Mouse (Mus musculus) kidney, postnatal 0 days (tissue): ENCODE measurements around the gene Ly75. TPM values are rescaled to one million over a fixed set of nuclear protein-coding genes. Genes with fewer than 3 reads are reported as not detected.

Experiments
- ATAC-seq: fragments of 200-750 bp; cut with Nextera tagmentation; replicated peaks from 2 replicates; pipeline ENCODE4 v1.8.0; 2017; ENCODE audit warnings: low read depth, moderate number of reproducible peaks, moderate TSS enrichment, moderate library complexity; ENCODE audit not compliant: low FRiP score
- DNase-seq: peaks from one replicate; pipeline ENCODE4 v3.0.0-alpha.2; 2016; ENCODE audit warnings: low spot score
- H3K27ac ChIP-seq: fragments of 300-500 bp; sonication (generic); 2 replicates; pipeline ENCODE4 v1.5.1; 2014; ENCODE audit warnings: mild to moderate bottlenecking
- H3K27me3 ChIP-seq: fragments of 300-500 bp; sonication (generic); 2 replicates; pipeline ENCODE4 v1.6.1; 2014; ENCODE audit warnings: low read length, mixed read lengths; ENCODE audit not compliant: insufficient read depth
- H3K36me3 ChIP-seq: fragments of 300-500 bp; sonication (generic); 2 replicates; pipeline ENCODE4 v1.6.1; 2014; ENCODE audit warnings: low read length, mixed read lengths; ENCODE audit not compliant: insufficient read depth
- H3K4me1 ChIP-seq: fragments of 300-500 bp; sonication (generic); replicated peaks from 2 replicates; pipeline ENCODE4 v1.6.1; 2014; ENCODE audit warnings: antibody characterized with exemption, low read length, mixed read lengths; ENCODE audit not compliant: insufficient read depth
- H3K4me2 ChIP-seq: fragments of 300-500 bp; sonication (generic); 2 replicates; pipeline ENCODE4 v1.6.1; 2014; ENCODE audit warnings: mild to moderate bottlenecking, low read length, moderate library complexity, mixed read lengths
- H3K4me3 ChIP-seq: fragments of 300-500 bp; sonication (generic); replicated peaks from 2 replicates; pipeline ENCODE4 v1.5.1; 2014; ENCODE audit warnings: low read depth, low read length
- H3K9ac ChIP-seq: fragments of 300-500 bp; sonication (generic); 2 replicates; pipeline ENCODE4 v1.6.1; 2014; ENCODE audit warnings: low read depth, low read length
- H3K9me3 ChIP-seq: fragments of 300-500 bp; sonication (generic); replicated peaks from 2 replicates; pipeline ENCODE4 v1.6.1; 2016; ENCODE audit warnings: low read length, inconsistent platforms, mixed read lengths
- CTCF ChIP-seq: IDR thresholded peaks from 2 replicates; pipeline ENCODE4 v1.5.1; 2016; ENCODE audit warnings: antibody characterized with exemption, low read depth, mild to moderate bottlenecking, moderate library complexity
- WGBS: fragments of 180-500 bp; shearing (Covaris S2); extraction: QIAGEN DNeasy Blood & Tissue Kit; methylation state at CpG from one replicate; pipeline ENCODE4 v1.1.7; 2014; 5-methylcytosine and 5-hydroxymethylcytosine counted together
- polyA plus RNA-seq: library from polyadenylated mRNA; unstranded; fragments of >200 nt; fragmentation: Nextera tagmentation; extraction: Ambion mirVana; gene quantifications from 2 replicates; pipeline ENCODE4 v1.2.1, GENCODE M21; 2015

Gene Ly75
- polyA plus RNA-seq, 1 experiment from 2014 or later, result 1.4 TPM

- Histone ChIP-seq H3K27me3 (no peaks in the 10 kb centered on the region), H3K36me3 (no peaks in the 10 kb centered on the region), H3K4me1 (0 out of 2 replicates have a peak, but pooled peaks cover 6% of the 10 kb centered on the region), H3K4me3 (no peak overlapping the region), H3K4me2 (no peak overlapping the region), H3K9me3 (no peaks in the 10 kb centered on the region), H3K9ac (no peak overlapping the region), H3K27ac (no peak overlapping the region)
- 58% methylated on average over 4 of the region's 4 CpGs for WGBS
- no peak for TF ChIP-seq CTCF
- DNase-seq (no peak), ATAC-seq (no peak)
Observed at GRCm38 (mm10) chr2:60342107-60342880, 40.8 kb downstream of the Ly75 start.

- peak; percentile 77 for DNase-seq
- WGBS, result 25% methylated on average over 9 of the region's 9 CpGs
- Histone ChIP-seq H3K36me3 (no peaks in the 10 kb centered on the region), H3K4me1 (0 out of 2 replicates have a peak, but pooled peaks cover 6% of the 10 kb centered on the region), H3K4me2 (no peak overlapping the region), H3K9me3 (no peaks in the 10 kb centered on the region), H3K27me3 (no peaks in the 10 kb centered on the region), H3K27ac (0 out of 2 replicates have a peak overlapping the region, but pooled peaks have one; percentile 36), H3K4me3 (no peak overlapping the region), H3K9ac (no peak overlapping the region)
- no peak; the same call in 1 of the 2 replicates for ATAC-seq
- no peak for TF ChIP-seq CTCF
Observed at GRCm38 (mm10) chr2:60337937-60338336, 45.2 kb downstream of the Ly75 start.

- no peaks in the 10 kb centered on the region for H3K36me3 ChIP-seq
Observed at GRCm38 (mm10) chr2:60328641-60329040, 54.5 kb downstream of the Ly75 start.

GRCm38 (mm10) chr2:60327581-60327980 lies 55.5 kb downstream of the Ly75 start:
- Histone ChIP-seq H3K4me1 (no peaks in the 10 kb centered on the region), H3K9ac (no peak overlapping the region), H3K9me3 (no peaks in the 10 kb centered on the region), H3K4me2 (no peak overlapping the region), H3K36me3 (no peaks in the 10 kb centered on the region), H3K4me3 (no peak overlapping the region), H3K27me3 (no peaks in the 10 kb centered on the region), H3K27ac (no peak overlapping the region)
- TF ChIP-seq CTCF, result no peak
- 86% methylated on average over 11 of the region's 11 CpGs for WGBS
- DNase-seq (no peak), ATAC-seq (no peak)

More at GRCm38 (mm10) chr2:60328641-60329040, 54.5 kb downstream of the Ly75 start:
- Histone ChIP-seq H3K27ac (no peak overlapping the region), H3K9ac (no peak overlapping the region), H3K4me2 (no peak overlapping the region), H3K4me3 (no peak overlapping the region), H3K4me1 (no peaks in the 10 kb centered on the region), H3K27me3 (no peaks in the 10 kb centered on the region), H3K9me3 (no peaks in the 10 kb centered on the region)
- ATAC-seq (no peak), DNase-seq (no peak)
- WGBS, result 92% methylated on average over 10 of the region's 10 CpGs
- no peak for TF ChIP-seq CTCF

GRCm38 (mm10) chr2:60326948-60327347 lies 56.2 kb downstream of the Ly75 start:
- DNase-seq, result no peak
- no peak overlapping the region for H3K4me3 ChIP-seq
- H3K9ac ChIP-seq, result no peak overlapping the region
- ATAC-seq, result no peak
- whole genome bisulfite sequencing, result 91% methylated on average over 7 of the region's 7 CpGs
- H3K27ac ChIP-seq, result no peak overlapping the region
- H3K27me3 ChIP-seq, result no peaks in the 10 kb centered on the region
- H3K36me3 ChIP-seq, result no peaks in the 10 kb centered on the region
- no peaks in the 10 kb centered on the region for H3K4me1 ChIP-seq
- no peak for TF ChIP-seq CTCF
- no peak overlapping the region for H3K4me2 ChIP-seq
- H3K9me3 ChIP-seq, result no peaks in the 10 kb centered on the region

GRCm38 (mm10) chr2:60323411-60323810 lies 59.7 kb downstream of the Ly75 start:
- Histone ChIP-seq H3K36me3 (no peaks in the 10 kb centered on the region), H3K27me3 (no peaks in the 10 kb centered on the region), H3K4me3 (no peak overlapping the region), H3K27ac (no peak overlapping the region), H3K4me1 (no peaks in the 10 kb centered on the region), H3K4me2 (no peak overlapping the region), H3K9me3 (no peaks in the 10 kb centered on the region), H3K9ac (no peak overlapping the region)
- WGBS, result 82% methylated on average over 5 of the region's 5 CpGs
- ATAC-seq, result no peak
- DNase-seq, result peak; percentile 27
- TF ChIP-seq CTCF, result peak; percentile 60
